Mouse (Mus musculus): ENCODE measurements around the gene Cyp2a22. TPM values are rescaled to one million over a fixed set of nuclear protein-coding genes. Genes with fewer than 3 reads are reported as not detected.

Gene Cyp2a22
- not detected for total RNA-seq (2023)

DNA sequence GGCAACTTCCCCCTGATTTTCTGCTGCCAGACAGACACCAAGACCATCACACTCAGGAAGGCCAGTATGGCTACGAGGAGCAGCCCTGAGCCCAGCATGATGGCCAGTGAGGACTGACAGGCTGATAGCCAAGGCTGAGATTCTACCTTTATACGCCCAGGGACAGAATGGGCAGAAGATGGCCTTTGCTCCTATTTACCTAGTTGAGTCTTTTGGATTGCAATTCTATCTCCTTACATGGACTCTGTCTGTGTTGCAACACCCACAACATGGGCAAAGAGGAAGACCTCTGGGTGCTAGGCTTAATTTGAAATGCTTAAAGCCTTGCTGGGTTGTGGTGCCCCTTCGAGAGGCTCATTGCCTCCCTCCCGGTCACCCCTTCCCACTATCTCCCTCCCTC lies at the start of gene Cyp2a22:
TSS of gene Cyp2a22 (minus strand) at position 123 of the 400 bp plus-strand sequence.

Other genes with a start within 250 kb of the Cyp2a22 start
- gene Cyp2b19, start 182.2 kb downstream of the Cyp2a22 start, total RNA-seq (2023) = not detected
- gene Cyp2g1, start 130.5 kb downstream of the Cyp2a22 start, total RNA-seq (2023) = not detected
- gene Cyp2a5, start 104.1 kb downstream of the Cyp2a22 start, total RNA-seq (2023) = not detected
- not detected for gene Cyp2a12, start 89.7 kb upstream of the Cyp2a22 start, total RNA-seq (2023)
- not detected for gene Cyp2f2, start 180.5 kb upstream of the Cyp2a22 start, total RNA-seq (2023)
- not detected for gene Cyp2t4, start 214.3 kb upstream of the Cyp2a22 start, total RNA-seq (2023)
- gene Egln2, start 227.4 kb upstream of the Cyp2a22 start, total RNA-seq (2023) = 10 to 100 TPM; 43.3 to 45.3 TPM
- gene Rab4b, start 239.5 kb upstream of the Cyp2a22 start, total RNA-seq (2023) = 10 to 100 TPM; 96.8 to 98.1 TPM
- gene Gm21983, start 241.7 kb upstream of the Cyp2a22 start, total RNA-seq (2023) = not detected
- not detected for gene Mia, start 241.8 kb upstream of the Cyp2a22 start, total RNA-seq (2023)

Measured in neutrophil, adult 59 days (primary cell).